Mouse (Mus musculus): ENCODE measurements around the gene Etv6.

DNA sequence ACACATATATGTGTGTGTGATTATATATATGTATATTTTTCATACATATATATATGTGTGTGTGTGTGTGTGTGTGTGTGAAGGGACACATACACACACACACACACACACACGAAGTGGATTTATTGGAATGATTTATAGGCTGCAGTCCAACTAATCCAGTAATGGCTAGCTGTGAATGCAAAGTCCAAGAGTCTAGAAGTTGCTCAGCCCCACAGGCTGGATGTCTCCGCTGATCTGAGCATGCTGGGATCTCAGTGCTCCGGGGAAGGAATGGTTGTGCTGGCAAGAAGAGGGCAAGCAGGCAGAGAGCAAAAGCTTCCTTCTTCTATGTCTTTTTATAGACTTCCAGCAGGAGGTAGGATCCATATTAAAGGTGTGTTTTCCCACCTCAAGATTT lies 103.9 kb downstream of the Etv6 start:
- TF ChIP-seq EP300 (IDR thresholded peaks at IDR 0.05; ENCODE audit: insufficient read depth, low read depth, low read length) = no peak
- no peak for TF ChIP-seq CTCF (IDR thresholded peaks at IDR 0.05)
- no peak for TF ChIP-seq POLR2A (IDR thresholded peaks at IDR 0.05; ENCODE audit: insufficient read depth, low read depth, low read length)

Measured in heart, adult 2 months (tissue).